Comparison of ENCODE assay signal across 8 mouse cellular contexts in genomic region chr11:35011521-35012476, GRCm38 (mm10).
A peak's percentile ranks its signal among the peaks of the same experiment; 100 is the strongest.
DNase-seq lines count a peak whose midpoint lies in the region; ATAC-seq and TF ChIP-seq lines count a peak whose summit lies in the region.
"Had no signal": no experiment of that assay in that cellular context is flagged by ENCODE, and none has a peak within 500 bp of the region (broad histone marks: within the 10 kb centered on the region; RNA-seq: fewer than 3 reads in every experiment).

No protein-coding gene starts in this region.

- WGBS in embryonic facial prominence, embryonic 10.5 days: 48% methylated on average over 24 of the region's 24 CpGs
- 63% methylated on average over 24 of the region's 24 CpGs for WGBS in hindbrain, embryonic 14.5 days
- 69% methylated on average over 24 of the region's 24 CpGs for WGBS in midbrain, embryonic 14.5 days

- peaks cover 31% of the 10 kb centered on the region for H3K27me3 ChIP-seq in embryonic facial prominence, embryonic 10.5 days (replicated peaks; ENCODE audit: low read depth, poor library complexity, severe bottlenecking)
- no peaks in the 10 kb centered on the region for H3K27me3 ChIP-seq in hindbrain, embryonic 14.5 days (ENCODE audit: control insufficient read depth, insufficient read depth, low read length)
- no peaks in the 10 kb centered on the region for H3K27me3 ChIP-seq in midbrain, embryonic 14.5 days (ENCODE audit: control insufficient read depth, insufficient read depth, low read length)

- 0 out of 2 replicates have a peak overlapping the region, but pooled peaks have one; percentile 30 for H3K27ac ChIP-seq in embryonic facial prominence, embryonic 10.5 days (replicated peaks)
- peak overlapping the region; percentile 44; the same call in 1 of the 2 replicates for H3K27ac ChIP-seq in hindbrain, embryonic 14.5 days
- H3K27ac ChIP-seq in midbrain, embryonic 14.5 days (replicated peaks; ENCODE audit: low read depth, low read length): peak overlapping the region; percentile 62; the same call in 1 of the 2 replicates
- H3K27ac ChIP-seq: liver, embryonic 12.5 days had no signal

- H3K4me1 ChIP-seq in embryonic facial prominence, embryonic 10.5 days: peaks cover 19% of the 10 kb centered on the region
- H3K4me1 ChIP-seq in hindbrain, embryonic 14.5 days (replicated peaks; ENCODE audit: control insufficient read depth, insufficient read depth, low read length): 0 out of 2 replicates have a peak, but pooled peaks cover 15% of the 10 kb centered on the region
- H3K4me1 ChIP-seq in midbrain, embryonic 14.5 days (ENCODE audit: control insufficient read depth, insufficient read depth, low read length): no peaks in the 10 kb centered on the region
- H3K4me1 ChIP-seq: liver, embryonic 12.5 days had no signal

- TF ChIP-seq CTCF in brain, embryonic 14.5 days (IDR thresholded peaks at IDR 0.05; ENCODE audit: borderline replicate concordance, extremely low read depth, insufficient read depth, insufficient read length): no peak

- DNase-seq in brain, embryonic 14.5 days (ENCODE audit: low read depth): peak; percentile 89
- peak; percentile 46 for DNase-seq in embryonic facial prominence, embryonic 10.5 days (ENCODE audit: low spot score)
- peak; percentile 53 for DNase-seq in hindbrain, embryonic 14.5 days (ENCODE audit: low spot score)
- DNase-seq in midbrain, embryonic 14.5 days: peak; percentile 17
- no peak for DNase-seq in gastrocnemius, adult 8-10 months (ENCODE audit: low spot score in 2 of 2)
- no peak for DNase-seq in thymus, postnatal 4 days
- no peak for DNase-seq in thymus, postnatal 14 days

- no peaks in the 10 kb centered on the region for H3K9me3 ChIP-seq in embryonic facial prominence, embryonic 10.5 days
- no peaks in the 10 kb centered on the region for H3K9me3 ChIP-seq in hindbrain, embryonic 14.5 days (ENCODE audit: control insufficient read depth, low read length)
- no peaks in the 10 kb centered on the region for H3K9me3 ChIP-seq in midbrain, embryonic 14.5 days (ENCODE audit: control insufficient read depth, low read length)
- H3K9me3 ChIP-seq: liver, embryonic 12.5 days had no signal

- no peak for TF ChIP-seq POLR2A in brain, embryonic 14.5 days (IDR thresholded peaks at IDR 0.05; ENCODE audit: borderline replicate concordance, extremely low read depth, insufficient read depth, insufficient read length, poor library complexity, severe bottlenecking)

- ATAC-seq in hindbrain, embryonic 14.5 days (ENCODE audit: low FRiP score): no peak
- ATAC-seq in midbrain, embryonic 14.5 days (ENCODE audit: low FRiP score, low TSS enrichment): no peak
- ATAC-seq: liver, embryonic 12.5 days had no signal

- H3K4me2 ChIP-seq in hindbrain, embryonic 14.5 days (replicated peaks): no peak overlapping the region
- no peak overlapping the region for H3K4me2 ChIP-seq in midbrain, embryonic 14.5 days (ENCODE audit: low read length)
- H3K4me2 ChIP-seq: liver, embryonic 12.5 days had no signal

- no peak overlapping the region for H3K4me3 ChIP-seq in embryonic facial prominence, embryonic 10.5 days
- no peak overlapping the region for H3K4me3 ChIP-seq in hindbrain, embryonic 14.5 days (replicated peaks; ENCODE audit: low read length)
- H3K4me3 ChIP-seq in midbrain, embryonic 14.5 days (replicated peaks; ENCODE audit: low read depth, low read length): no peak overlapping the region
- H3K4me3 ChIP-seq: liver, embryonic 12.5 days had no signal

- no peak overlapping the region for H3K9ac ChIP-seq in hindbrain, embryonic 14.5 days
- H3K9ac ChIP-seq in midbrain, embryonic 14.5 days (replicated peaks; ENCODE audit: low read length): no peak overlapping the region
- H3K9ac ChIP-seq: liver, embryonic 12.5 days had no signal

- H3K36me3 ChIP-seq in embryonic facial prominence, embryonic 10.5 days (replicated peaks): no peaks in the 10 kb centered on the region
- H3K36me3 ChIP-seq in hindbrain, embryonic 14.5 days (replicated peaks; ENCODE audit: control insufficient read depth, insufficient read depth): no peaks in the 10 kb centered on the region
- H3K36me3 ChIP-seq in midbrain, embryonic 14.5 days (ENCODE audit: control insufficient read depth, insufficient read depth, low read length): no peaks in the 10 kb centered on the region
- H3K36me3 ChIP-seq: liver, embryonic 12.5 days had no signal

Comparison
In these comparisons a context has a peak if more than half of its experiments do, and no peak if none do; other contexts are left out.
1. DNase-seq: peak in brain, embryonic 14.5 days (single experiment), embryonic facial prominence, embryonic 10.5 days (single experiment), hindbrain, embryonic 14.5 days (single experiment) and midbrain, embryonic 14.5 days (single experiment); none in gastrocnemius, adult 8-10 months (0 of 2), thymus, postnatal 4 days (single experiment) and thymus, postnatal 14 days (single experiment).
2. Peak in every context shown above with its lines, with median percentiles within 50 percentile points of each other: H3K27ac ChIP-seq.